ENCODE assay signal across 10 mouse cellular contexts in the genomic region with DNA sequence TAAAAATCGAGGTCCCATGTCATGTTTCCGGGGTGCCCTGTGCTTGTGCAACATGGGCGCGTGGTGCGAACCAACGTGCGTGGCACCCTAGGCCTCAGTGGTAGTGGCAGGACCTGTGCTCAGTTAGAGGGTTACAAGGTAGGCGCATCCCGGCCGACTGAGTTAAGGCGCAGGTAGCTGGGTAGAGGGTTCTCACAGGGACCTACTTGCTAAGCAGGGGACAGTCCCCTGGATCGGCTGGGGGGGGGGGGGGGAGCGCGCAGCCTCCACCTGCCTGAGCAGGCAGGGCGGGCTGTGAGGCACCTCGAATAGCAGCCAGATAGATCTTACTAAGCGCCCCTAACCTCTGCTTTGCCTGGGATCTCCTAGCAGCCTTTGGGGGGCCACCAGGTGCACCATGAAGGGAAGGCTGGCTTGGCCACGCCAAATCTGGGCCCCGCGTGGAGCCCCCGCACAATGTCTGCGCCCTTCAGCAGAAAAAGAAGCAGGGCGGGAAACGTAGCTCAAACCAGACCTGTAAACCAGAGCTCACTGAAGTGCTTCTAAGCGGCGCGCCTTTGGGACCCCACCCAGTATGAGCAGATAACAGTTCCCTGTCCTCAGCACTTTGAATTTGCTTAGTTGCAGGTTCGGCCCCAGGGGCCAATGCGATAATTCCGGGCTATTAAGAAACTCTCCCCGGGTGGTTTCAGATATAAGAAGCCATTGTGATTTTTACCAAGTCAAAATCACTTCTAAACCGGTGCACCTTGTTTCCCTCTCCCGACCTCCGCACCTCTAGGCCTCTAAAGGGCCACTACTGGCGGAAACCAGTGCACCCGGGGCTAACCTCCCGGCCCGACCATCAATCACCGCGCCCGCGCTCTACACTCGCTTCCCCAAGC. TPM values are rescaled to one million over a fixed set of nuclear protein-coding genes. Genes with fewer than 3 reads are reported as not detected.
DNase-seq lines count a peak whose midpoint lies in the region; ATAC-seq lines count a peak whose summit lies in the region.
"Had no signal": no experiment of that assay in that cellular context is flagged by ENCODE, and none has a peak within 500 bp of the region (broad histone marks: within the 10 kb centered on the region; RNA-seq: fewer than 3 reads in every experiment).

No protein-coding gene starts in this region.

- H3K9ac ChIP-seq in heart, embryonic 15.5 days, result peak overlapping the region; percentile 73
- no peak overlapping the region for H3K9ac ChIP-seq in hindbrain, embryonic 15.5 days
- no peak overlapping the region for H3K9ac ChIP-seq in midbrain, embryonic 16.5 days (ENCODE audit: low read depth, low read length)

- no peaks in the 10 kb centered on the region for H3K36me3 ChIP-seq in heart, embryonic 15.5 days
- H3K36me3 ChIP-seq in hindbrain, embryonic 15.5 days, result no peaks in the 10 kb centered on the region
- H3K36me3 ChIP-seq in midbrain, embryonic 16.5 days (ENCODE audit: control insufficient read depth, insufficient read depth, low read length), result no peaks in the 10 kb centered on the region
- H3K36me3 ChIP-seq: G1E had no signal

- peak overlapping the region; percentile 70 for H3K4me3 ChIP-seq in heart, embryonic 15.5 days
- H3K4me3 ChIP-seq in hindbrain, embryonic 15.5 days, result peak overlapping the region; percentile 29
- H3K4me3 ChIP-seq in midbrain, embryonic 16.5 days (ENCODE audit: low read depth, low read length), result peak overlapping the region; percentile 30

- WGBS in heart, embryonic 15.5 days, result under 1% methylated on average over 41 of the region's 43 CpGs
- 2% methylated on average over 41 of the region's 43 CpGs for WGBS in hindbrain, embryonic 15.5 days
- WGBS in midbrain, embryonic 16.5 days, result 2% methylated on average over 42 of the region's 43 CpGs

- no peak for DNase-seq in heart, adult 9 months (ENCODE audit: low spot score in 2 of 2)
- peak; percentile 70 for DNase-seq in embryo, embryonic 10.5 days (ENCODE audit: low spot score)
- no peak for DNase-seq in layer of hippocampus, adult 11-12 months (ENCODE audit: low spot score)
- DNase-seq in left cerebral cortex, postnatal 4 days, result no peak

- H3K4me2 ChIP-seq in heart, embryonic 15.5 days, result peak overlapping the region; percentile 78
- peak overlapping the region; percentile 45 for H3K4me2 ChIP-seq in hindbrain, embryonic 15.5 days
- H3K4me2 ChIP-seq in midbrain, embryonic 16.5 days (ENCODE audit: low read length), result peak overlapping the region; percentile 49

- H3K4me1 ChIP-seq in heart, embryonic 15.5 days (replicated peaks), result peaks cover 53% of the 10 kb centered on the region
- peaks cover 38% of the 10 kb centered on the region for H3K4me1 ChIP-seq in hindbrain, embryonic 15.5 days (replicated peaks)
- peaks cover 18% of the 10 kb centered on the region for H3K4me1 ChIP-seq in midbrain, embryonic 16.5 days (ENCODE audit: control insufficient read depth, insufficient read depth, low read length)

- intact Hi-C loops in left cerebral cortex, postnatal 4 days (cut with DNase I), result no loop called here

- ATAC-seq in heart, embryonic 15.5 days (replicated peaks; ENCODE audit: insufficient number of reproducible peaks, insufficient read depth, low FRiP score, low read depth), result no peak
- ATAC-seq in hindbrain, embryonic 15.5 days (ENCODE audit: low FRiP score, low read depth), result no peak
- ATAC-seq in midbrain, embryonic 16.5 days, result no peak; the same call in 1 of the 2 replicates
- ATAC-seq in activated CD4-positive, CD25-positive, alpha-beta regulatory T cell, adult 4 months, result no peak

- peaks cover 91% of the 10 kb centered on the region for H3K27me3 ChIP-seq in heart, embryonic 15.5 days
- H3K27me3 ChIP-seq in hindbrain, embryonic 15.5 days, result peaks cover 86% of the 10 kb centered on the region
- peaks cover 75% of the 10 kb centered on the region for H3K27me3 ChIP-seq in midbrain, embryonic 16.5 days (ENCODE audit: control insufficient read depth, insufficient read depth, low read depth, low read length)

- H3K27ac ChIP-seq in heart, embryonic 15.5 days, result peak overlapping the region; percentile 97
- no peak overlapping the region for H3K27ac ChIP-seq in hindbrain, embryonic 15.5 days (replicated peaks)
- H3K27ac ChIP-seq in midbrain, embryonic 16.5 days (ENCODE audit: low read length), result no peak overlapping the region

- no peaks in the 10 kb centered on the region for H3K9me3 ChIP-seq in heart, embryonic 15.5 days (replicated peaks)
- H3K9me3 ChIP-seq in hindbrain, embryonic 15.5 days, result no peaks in the 10 kb centered on the region
- no peaks in the 10 kb centered on the region for H3K9me3 ChIP-seq in midbrain, embryonic 16.5 days (replicated peaks; ENCODE audit: control insufficient read depth, low read length, poor library complexity, severe bottlenecking)

RNA-seq across cellular contexts. Expression of gene Igf2, which starts 6.6 kb away (rescaled TPM):
- 1,178 and 1,276 TPM in 2 replicates for polyA plus RNA-seq in heart, embryonic 15.5 days (2015; fragmentation: Nextera tagmentation; extraction: Ambion mirVana)
- polyA plus RNA-seq in hindbrain, embryonic 15.5 days (2015; fragmentation: Nextera tagmentation; extraction: Ambion mirVana), result 142 and 184 TPM in 2 replicates
- polyA plus RNA-seq in midbrain, embryonic 16.5 days (2015; fragmentation: Nextera tagmentation; extraction: Ambion mirVana), result 88.2 and 90.7 TPM in 2 replicates
- total RNA-seq in left cerebral cortex, postnatal 4 days (2021), result 100 to 1,000 TPM; 343 to 352 TPM
- under 1 TPM in 1 of 2 experiments, not detected in 1; 0.24 TPM for polyA plus RNA-seq in activated CD4-positive, CD25-positive, alpha-beta regulatory T cell, adult 4 months (2017; shearing (Covaris generic))
- polyA plus RNA-seq: G1E had no signal

RNA-seq across cellular contexts. Expression of gene Gm49394, which starts 9.7 kb away (rescaled TPM):
- not detected in 2 replicates for polyA plus RNA-seq in heart, embryonic 15.5 days (2015; fragmentation: Nextera tagmentation; extraction: Ambion mirVana)
- polyA plus RNA-seq in hindbrain, embryonic 15.5 days (2015; fragmentation: Nextera tagmentation; extraction: Ambion mirVana), result not detected in 2 replicates
- polyA plus RNA-seq in midbrain, embryonic 16.5 days (2015; fragmentation: Nextera tagmentation; extraction: Ambion mirVana), result not detected in 2 replicates
- total RNA-seq in left cerebral cortex, postnatal 4 days (2021), result under 1 TPM; 0.10 to 0.12 TPM
- not detected for polyA plus RNA-seq in activated CD4-positive, CD25-positive, alpha-beta regulatory T cell, adult 4 months (2017; shearing (Covaris generic))
- total RNA-seq: left cerebral cortex, postnatal 36 days had no signal
- polyA plus RNA-seq: G1E had no signal

Comparison
In these comparisons a context has a peak if more than half of its experiments do, and no peak if none do; other contexts are left out.
1. RNA of gene Igf2, which starts 6.6 kb away (polyA plus RNA-seq): 1,178 to 1,276 TPM in heart, embryonic 15.5 days, 142 to 184 TPM in hindbrain, embryonic 15.5 days and 88.2 to 90.7 TPM in midbrain, embryonic 16.5 days; 0.24 TPM in activated CD4-positive, CD25-positive, alpha-beta regulatory T cell, adult 4 months; every median in the first group is over 10 times any median in the second.
2. Peak in every context shown above with its lines, with median percentiles within 50 percentile points of each other: H3K4me2 ChIP-seq and H3K4me3 ChIP-seq.